Mouse (Mus musculus): ENCODE results near the gene Rtkn2. TPM values are rescaled to one million over a fixed set of nuclear protein-coding genes. Genes with fewer than 3 reads are reported as not detected.

The Rtkn2 gene
- total RNA-seq, 2 experiments from 2014 or later: 5.5 to 5.9 TPM

GRCm38 (mm10) chr10:68063806-68064545 is 84.6 kb downstream of the Rtkn2 start:
- intact Hi-C loops (cut with DNase I): no loop called here
- DNase-seq (ENCODE audit: low spot score in 2 of 2): no peak

DNA sequence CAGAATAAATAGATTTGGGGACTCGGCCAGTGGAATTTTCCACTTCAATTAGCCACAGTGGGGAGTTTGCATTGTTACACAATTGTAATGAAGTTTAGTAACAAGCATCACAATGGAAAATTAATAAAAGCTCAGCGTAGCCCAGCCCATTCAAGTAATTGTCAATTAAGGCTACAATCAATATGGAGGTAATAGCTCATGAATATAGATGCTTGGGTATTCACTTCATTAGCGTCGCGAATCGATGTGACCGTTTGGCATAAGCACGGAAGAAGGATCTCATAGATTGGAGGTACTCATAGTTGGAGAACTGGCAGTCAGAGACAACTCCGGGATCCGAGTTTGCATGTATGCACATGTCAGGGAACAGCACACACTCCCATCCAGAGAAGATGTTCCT is 85.2 kb downstream of the Rtkn2 start:
- intact Hi-C loops (cut with DNase I): no loop called here
- DNase-seq (ENCODE audit: low spot score in 2 of 2): no peak

DNA sequence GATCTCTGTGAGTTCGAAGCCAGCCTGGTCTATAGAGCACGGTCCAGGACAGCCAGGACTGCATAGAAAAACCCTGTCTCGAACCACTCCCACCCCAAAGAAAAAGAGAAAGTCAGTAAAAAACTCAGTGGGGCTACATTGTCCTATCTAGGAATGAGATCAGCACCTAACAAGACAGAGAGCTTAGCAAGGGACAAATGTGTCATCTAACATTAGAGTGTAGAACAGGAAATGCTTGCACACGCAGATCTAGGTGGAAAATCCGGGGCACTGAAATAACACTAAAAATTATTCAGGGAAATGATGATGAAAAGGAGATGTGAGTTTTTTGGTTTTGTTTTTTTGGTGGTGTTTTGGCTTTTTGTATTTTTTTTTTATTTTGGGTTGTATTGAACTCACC is 86.8 kb downstream of the Rtkn2 start:
- no peak for DNase-seq (ENCODE audit: low spot score in 2 of 2)
- intact Hi-C loops (cut with DNase I): no loop called here

- intact Hi-C loops (cut with DNase I): no loop called here
- no peak for DNase-seq (ENCODE audit: low spot score in 2 of 2)
Measured at GRCm38 (mm10) chr10:68067961-68068360, 88.6 kb downstream of the Rtkn2 start.

GRCm38 (mm10) chr10:68068426-68068825 is 89.1 kb downstream of the Rtkn2 start:
- no peak for DNase-seq (ENCODE audit: low spot score in 2 of 2)
- intact Hi-C loops (cut with DNase I): no loop called here

DNA sequence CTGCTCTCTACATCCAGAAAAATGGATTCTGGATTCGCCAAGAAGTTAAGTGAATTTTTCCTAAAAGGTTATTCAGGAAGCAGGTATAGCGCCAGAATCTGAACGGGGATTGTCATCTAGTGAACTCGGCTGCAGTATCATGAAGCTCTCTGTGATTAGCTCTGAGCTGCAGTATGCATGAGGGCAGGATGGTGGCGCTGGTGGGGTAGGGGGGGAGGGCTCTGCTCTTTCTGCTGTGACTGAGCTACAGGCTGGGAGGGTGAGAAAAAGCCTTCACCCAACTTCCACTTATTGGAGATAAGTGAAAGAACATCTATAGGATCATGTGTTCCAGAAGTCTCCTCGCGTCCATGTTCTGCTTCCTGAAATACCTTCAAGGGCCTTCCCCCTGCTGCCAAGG is 91.7 kb downstream of the Rtkn2 start:
- intact Hi-C loops (cut with DNase I): no loop called here
- no peak for DNase-seq (ENCODE audit: low spot score in 2 of 2)

DNA sequence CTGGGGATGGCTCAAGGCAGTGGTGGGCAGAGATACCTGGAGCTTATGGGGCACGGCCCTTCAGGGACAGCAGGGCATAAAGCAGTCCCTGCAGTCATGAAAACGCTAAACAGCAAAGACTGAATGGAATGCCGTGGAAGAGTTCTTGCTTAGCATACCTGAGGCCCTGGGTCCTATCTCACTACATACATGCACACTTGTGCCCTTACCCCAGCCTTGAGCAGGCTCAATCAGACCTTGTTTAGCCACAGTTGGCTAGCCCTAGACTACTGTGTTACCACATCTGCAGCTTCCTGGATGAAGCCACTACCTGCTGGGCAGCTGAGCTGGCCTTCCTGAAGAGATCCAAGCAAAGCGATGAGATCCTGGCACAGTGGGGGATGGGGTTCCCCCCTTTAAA is 93.3 kb downstream of the Rtkn2 start:
- intact Hi-C loops (cut with DNase I): no loop called here
- DNase-seq (ENCODE audit: low spot score in 2 of 2): no peak

DNA sequence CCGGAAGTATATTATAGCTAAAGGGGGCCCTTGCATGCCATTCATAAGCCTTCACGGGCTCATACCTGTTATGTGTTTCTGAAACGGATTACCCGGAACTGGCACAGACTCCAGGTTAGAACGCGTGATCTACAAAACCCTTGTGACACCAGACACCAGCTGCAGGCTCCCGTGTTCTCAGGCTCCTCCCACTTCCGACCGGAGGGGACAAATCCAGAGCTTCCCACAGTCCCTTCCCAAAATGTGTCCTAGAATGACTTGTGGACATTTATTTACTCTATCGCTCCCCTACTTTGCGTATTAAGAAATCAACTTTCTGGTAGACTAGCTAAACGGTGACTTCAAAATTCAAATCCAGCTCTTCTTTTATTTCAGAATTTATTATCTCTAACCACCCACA is 94.9 kb downstream of the Rtkn2 start:
- intact Hi-C loops (cut with DNase I): no loop called here
- no peak for DNase-seq (ENCODE audit: low spot score in 2 of 2)

DNA sequence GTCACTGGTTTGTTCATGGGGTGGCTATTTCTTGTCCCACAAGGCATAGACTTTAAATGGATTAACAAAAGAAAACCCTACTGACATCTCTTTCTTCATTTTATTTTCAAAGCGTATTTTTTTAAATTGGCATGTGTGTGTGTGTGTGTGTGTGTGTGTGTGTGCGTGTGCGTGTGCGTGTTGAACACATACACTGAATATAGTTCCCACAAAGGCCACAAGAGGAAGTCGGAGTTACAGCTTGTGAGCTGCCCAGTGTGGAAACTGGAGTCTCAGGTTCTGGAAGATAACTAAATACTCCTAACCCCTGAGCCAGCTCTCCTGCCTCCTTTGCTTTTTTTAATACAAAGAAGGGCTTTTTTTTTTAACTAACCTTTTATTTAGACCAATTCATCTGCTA is 95.8 kb downstream of the Rtkn2 start:
- no peak for DNase-seq (ENCODE audit: low spot score in 2 of 2)
- intact Hi-C loops (cut with DNase I): no loop called here

- intact Hi-C loops (cut with DNase I): no loop called here
- no peak for DNase-seq (ENCODE audit: low spot score in 2 of 2)
Measured at GRCm38 (mm10) chr10:68078708-68079107, 99.3 kb downstream of the Rtkn2 start.

DNA sequence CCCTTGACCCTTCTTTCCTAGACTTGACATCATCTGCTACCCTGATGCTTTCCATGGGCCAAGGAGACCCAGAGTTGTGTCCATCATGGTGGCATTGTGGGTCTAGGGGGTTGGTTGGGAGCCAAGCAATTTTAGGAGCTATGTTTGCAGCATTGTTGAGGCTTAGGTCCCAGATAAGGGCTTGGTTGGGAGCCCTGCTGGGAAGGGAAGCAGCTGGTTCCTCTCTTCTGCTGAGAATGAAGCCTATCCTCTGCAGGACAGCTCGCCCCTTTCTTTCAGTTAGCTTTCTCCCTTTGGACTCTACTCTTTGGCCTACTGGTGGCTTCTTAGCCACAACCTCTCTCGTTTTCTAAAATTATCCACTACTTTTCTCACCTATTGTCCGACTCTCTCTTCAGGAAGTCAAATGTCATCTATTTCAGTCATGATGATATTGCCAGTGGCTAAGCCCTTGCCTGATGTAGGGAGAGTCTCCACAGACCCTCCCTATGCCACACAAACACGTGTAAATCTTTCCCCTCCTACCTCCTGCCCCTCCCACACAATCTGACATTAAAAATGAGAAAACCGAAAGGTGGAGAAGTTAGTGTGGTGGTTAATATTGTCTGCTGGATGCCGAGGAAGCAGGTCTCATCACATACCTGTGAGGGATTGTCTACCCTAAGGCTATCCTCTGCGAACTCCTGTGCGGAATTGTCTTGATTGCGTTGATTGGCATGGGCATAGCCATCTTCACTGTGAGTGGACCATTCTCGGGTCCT is 100.7 kb downstream of the Rtkn2 start:
- intact Hi-C loops (cut with DNase I): no loop called here
- no peak for DNase-seq (ENCODE audit: low spot score in 2 of 2)

GRCm38 (mm10) chr10:68081712-68082111 is 102.3 kb downstream of the Rtkn2 start:
- intact Hi-C loops (cut with DNase I): no loop called here
- no peak for DNase-seq (ENCODE audit: low spot score in 2 of 2)

GRCm38 (mm10) chr10:68085574-68085973 is 106.2 kb downstream of the Rtkn2 start:
- no peak for DNase-seq (ENCODE audit: low spot score in 2 of 2)
- intact Hi-C loops (cut with DNase I): no loop called here

DNA sequence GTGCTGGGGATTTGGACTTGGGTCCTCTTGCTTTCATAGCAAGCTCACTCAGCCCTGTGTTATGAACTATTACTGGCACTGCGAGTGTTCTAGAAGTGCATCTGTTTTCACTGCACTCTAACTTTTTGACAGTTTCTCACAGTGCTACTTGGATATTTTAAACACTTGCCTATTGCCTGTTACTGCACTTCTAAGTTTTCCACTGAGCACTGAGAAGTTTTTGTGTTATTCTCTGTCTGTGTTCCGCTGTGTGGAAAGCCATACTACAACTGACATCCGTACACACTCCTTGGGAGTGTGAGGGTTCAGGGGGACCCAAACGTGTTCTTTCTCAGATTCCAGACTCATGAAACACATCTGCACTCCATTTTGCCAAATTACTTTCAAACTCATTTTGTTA is 107.6 kb downstream of the Rtkn2 start:
- DNase-seq (ENCODE audit: low spot score in 2 of 2): no peak

GRCm38 (mm10) chr10:68087722-68088121 is 108.4 kb downstream of the Rtkn2 start:
- intact Hi-C loops (cut with DNase I): no loop called here
- no peak for DNase-seq (ENCODE audit: low spot score in 2 of 2)

More for the DNA sequence above, 107.6 kb downstream of the Rtkn2 start:
- intact Hi-C loops (cut with DNase I): no loop called here

DNA sequence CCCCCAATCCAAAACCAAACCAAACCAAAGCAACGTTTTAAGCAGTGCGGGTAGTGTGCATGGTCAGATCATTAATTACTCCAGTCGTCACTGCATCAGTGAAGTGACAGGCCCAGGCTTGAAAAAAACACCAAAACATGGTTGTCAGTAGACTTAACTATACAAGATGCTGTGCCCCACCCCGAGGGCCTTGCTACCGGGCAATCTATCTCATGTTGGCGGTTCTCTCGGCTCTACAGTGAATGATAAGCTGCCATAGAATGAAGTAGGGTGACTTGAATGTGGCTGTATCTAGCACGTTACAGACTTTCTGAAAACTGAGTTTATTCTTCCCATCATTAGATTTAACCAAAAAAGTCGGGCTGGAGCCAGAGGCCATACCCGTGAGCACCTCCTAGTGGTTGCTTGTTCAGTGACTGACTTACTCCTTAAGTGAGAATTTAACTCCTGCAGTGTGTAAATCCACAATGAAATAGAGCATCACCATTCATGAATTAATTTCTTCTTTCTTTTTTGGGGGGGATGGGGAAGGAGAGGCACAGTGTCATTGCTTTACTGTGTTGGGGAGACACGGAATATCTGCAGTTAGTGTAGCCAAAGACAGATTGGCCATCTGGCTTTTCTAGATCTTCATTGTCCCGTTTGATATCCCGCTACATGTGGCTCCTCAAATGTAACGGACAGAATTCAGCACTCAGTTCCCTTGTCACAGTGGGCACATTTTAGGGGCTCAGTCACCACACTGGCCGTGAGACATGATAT is 110.2 kb downstream of the Rtkn2 start:
- intact Hi-C loops (cut with DNase I): no loop called here
- no peak for DNase-seq (ENCODE audit: low spot score in 2 of 2)

GRCm38 (mm10) chr10:68090197-68090535 is 110.8 kb downstream of the Rtkn2 start:
- intact Hi-C loops (cut with DNase I): no loop called here

DNA sequence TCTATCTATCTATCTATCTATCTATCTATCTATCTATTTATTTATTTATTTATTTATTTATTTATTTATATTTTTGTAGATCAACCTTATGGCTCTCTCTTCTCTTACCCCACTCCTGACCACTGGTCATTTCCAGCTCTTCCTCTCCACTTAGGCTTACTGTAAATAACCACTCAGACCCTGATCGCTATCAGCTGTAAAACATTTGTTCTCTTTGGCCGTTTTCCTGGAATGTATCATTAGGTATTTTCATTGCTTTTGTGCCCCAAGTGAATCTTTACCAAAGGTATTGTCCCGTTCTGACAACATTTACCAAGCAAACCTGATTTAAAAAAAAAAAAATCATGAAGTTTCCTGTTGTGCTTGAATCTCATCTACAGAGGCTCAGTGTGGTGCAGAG is 111.2 kb downstream of the Rtkn2 start:
- DNase-seq (ENCODE audit: low spot score in 2 of 2): no peak
- intact Hi-C loops (cut with DNase I): no loop called here

More at GRCm38 (mm10) chr10:68090197-68090535, 110.8 kb downstream of the Rtkn2 start:
- no peak for DNase-seq (ENCODE audit: low spot score in 2 of 2)

GRCm38 (mm10) chr10:68091011-68091410 is 111.6 kb downstream of the Rtkn2 start:
- intact Hi-C loops (cut with DNase I): no loop called here

DNA sequence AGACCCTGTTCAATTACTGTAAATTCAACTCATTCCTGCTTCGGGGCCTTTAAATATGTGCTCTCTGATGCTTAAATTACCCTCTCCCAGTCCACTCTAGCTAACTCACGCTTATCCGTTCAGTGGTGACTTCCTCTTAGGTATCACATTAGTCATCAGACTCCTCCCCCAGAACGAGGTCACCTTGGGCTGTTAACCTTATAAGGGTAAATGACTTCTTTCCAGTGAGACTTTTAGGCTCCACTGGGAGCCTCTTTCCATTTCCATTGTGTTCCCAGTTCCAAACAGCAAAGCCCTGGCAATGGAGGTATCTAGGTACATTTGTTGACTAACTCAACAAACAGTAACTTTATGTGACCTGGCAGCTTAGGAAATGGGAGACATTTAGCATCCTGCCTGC is 112.5 kb downstream of the Rtkn2 start:
- intact Hi-C loops (cut with DNase I): no loop called here
- no peak for DNase-seq (ENCODE audit: low spot score in 2 of 2)

More at GRCm38 (mm10) chr10:68091011-68091410, 111.6 kb downstream of the Rtkn2 start:
- no peak for DNase-seq (ENCODE audit: low spot score in 2 of 2)

GRCm38 (mm10) chr10:68093496-68093895 is 114.1 kb downstream of the Rtkn2 start:
- no peak for DNase-seq (ENCODE audit: low spot score in 2 of 2)
- intact Hi-C loops (cut with DNase I): no loop called here
